Mouse (Mus musculus) midbrain, embryonic 16.5 days (tissue): ENCODE data around the gene 1700001O22Rik. TPM values are rescaled to one million over a fixed set of nuclear protein-coding genes. Genes with fewer than 3 reads are reported as not detected.
A peak's percentile ranks its signal among the peaks of the same experiment; 100 is the strongest.

ENCODE experiments used
- ATAC-seq: fragments of 200-750 bp; cut with Nextera tagmentation; 2 replicates; pipeline ENCODE4 v1.8.0; 2017; ENCODE audit warnings: moderate TSS enrichment
- H3K27ac ChIP-seq: fragments of 300-500 bp; sonication (generic); 2 replicates; pipeline ENCODE4 v1.5.1; 2014; ENCODE audit warnings: mild to moderate bottlenecking, low read length, mixed read lengths
- H3K27me3 ChIP-seq: fragments of 300-500 bp; sonication (generic); 2 replicates; pipeline ENCODE4 v1.6.1; 2014; ENCODE audit warnings: low read depth, low read length, mixed read lengths; ENCODE audit not compliant: control insufficient read depth, insufficient read depth
- H3K36me3 ChIP-seq: fragments of 300-500 bp; sonication (generic); 2 replicates; pipeline ENCODE4 v1.6.1; 2014; ENCODE audit warnings: mild to moderate bottlenecking, low read length, moderate library complexity, mixed read lengths; ENCODE audit not compliant: control insufficient read depth, insufficient read depth
- H3K4me1 ChIP-seq: fragments of 300-500 bp; sonication (generic); 2 replicates; pipeline ENCODE4 v1.6.1; 2014; ENCODE audit warnings: mild to moderate bottlenecking, low read length, mixed read lengths; ENCODE audit not compliant: control insufficient read depth, insufficient read depth
- H3K4me2 ChIP-seq: fragments of 300-500 bp; sonication (generic); 2 replicates; pipeline ENCODE4 v1.6.1; 2014; ENCODE audit warnings: mild to moderate bottlenecking, low read length, mixed read lengths
- H3K4me3 ChIP-seq: fragments of 300-500 bp; sonication (generic); 2 replicates; pipeline ENCODE4 v1.5.1; 2014; ENCODE audit warnings: low read depth, mild to moderate bottlenecking, low read length, moderate library complexity, mixed read lengths
- H3K9ac ChIP-seq: fragments of 300-500 bp; sonication (generic); 2 replicates; pipeline ENCODE4 v1.6.1; 2014; ENCODE audit warnings: low read depth, low read length, mixed read lengths
- H3K9me3 ChIP-seq: fragments of 300-500 bp; sonication (generic); replicated peaks from 2 replicates; pipeline ENCODE4 v1.6.1; 2014; ENCODE audit warnings: mild to moderate bottlenecking, low read length, mixed read lengths; ENCODE audit not compliant: control insufficient read depth, poor library complexity, severe bottlenecking
- WGBS: fragments of 180-500 bp; shearing (Covaris S2); extraction: QIAGEN DNeasy Blood & Tissue Kit; methylation state at CpG from one replicate; pipeline ENCODE4 v1.1.7; 2014; 5-methylcytosine and 5-hydroxymethylcytosine counted together
- polyA plus RNA-seq: library from polyadenylated mRNA; unstranded; fragments of >200 nt; fragmentation: Nextera tagmentation; extraction: Ambion mirVana; gene quantifications from 2 replicates; pipeline ENCODE4 v1.2.1, GENCODE M21; 2015

The 1700001O22Rik gene
- polyA plus RNA-seq, 1 experiment from 2014 or later, result 2.1 TPM

DNA sequence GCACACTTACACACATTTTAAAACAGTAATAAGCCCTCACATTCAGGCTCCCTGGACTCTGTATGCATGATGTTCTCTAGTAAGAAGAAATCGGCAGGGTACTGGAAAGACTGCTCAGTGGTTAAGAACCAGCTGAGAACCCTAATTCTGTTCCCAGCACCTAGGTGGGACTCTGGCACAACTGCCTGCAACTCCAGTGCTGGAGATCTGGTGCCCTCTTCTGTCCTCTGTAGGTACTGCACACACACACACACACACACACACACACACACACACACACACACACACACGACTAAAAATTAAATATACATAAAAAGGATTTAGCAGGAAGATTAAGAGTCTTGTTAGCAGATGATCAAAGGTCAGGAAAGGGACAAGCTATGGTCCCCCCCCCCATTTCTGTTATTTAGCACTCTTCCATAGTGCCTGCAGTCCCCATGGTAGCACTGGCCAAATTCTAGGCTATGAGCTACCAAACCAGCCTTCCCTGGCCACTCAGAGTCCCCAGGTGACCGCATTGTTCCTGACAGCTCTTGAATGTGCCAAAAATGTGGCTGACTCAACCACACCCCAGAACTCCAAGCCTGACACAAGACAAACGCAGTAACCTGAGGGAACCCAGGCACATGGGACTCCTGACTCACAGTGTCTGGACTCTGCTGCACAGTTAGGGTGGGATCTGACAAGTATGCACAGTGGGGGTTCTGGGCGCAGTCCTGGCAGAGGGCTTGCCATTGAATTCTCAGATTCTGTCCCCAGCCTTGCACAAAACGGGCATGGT lies 47.3 kb downstream of the 1700001O22Rik start:
- Histone ChIP-seq H3K9me3 (no peaks in the 10 kb centered on the region), H3K36me3 (no peaks in the 10 kb centered on the region)
- 95% methylated on average over 6 of the region's 6 CpGs for WGBS

DNA sequence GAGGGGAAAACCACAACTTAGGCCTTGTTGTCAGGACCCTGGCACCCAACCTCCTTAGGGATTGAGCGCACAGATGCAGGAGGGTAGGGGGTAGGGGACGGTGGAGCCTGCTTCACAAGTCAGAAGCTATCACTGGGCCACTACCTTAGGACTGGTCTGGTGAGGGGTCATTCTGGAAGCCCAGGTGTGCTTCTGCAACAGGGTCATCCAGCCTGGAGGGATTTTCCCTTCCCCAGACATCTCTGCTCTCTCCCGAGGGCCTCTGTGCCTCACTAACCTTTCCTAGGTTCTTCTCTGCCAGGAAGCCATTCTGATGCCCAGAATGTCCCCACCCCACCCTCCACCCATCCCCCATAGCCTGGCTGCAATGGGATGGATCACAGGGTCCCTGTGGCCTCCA lies 48.6 kb downstream of the 1700001O22Rik start:
- no peak overlapping the region for H3K4me2 ChIP-seq
- 94% methylated on average over 3 of the region's 3 CpGs for WGBS
- H3K4me3 ChIP-seq, result no peak overlapping the region
- H3K4me1 ChIP-seq, result peaks cover 6% of the 10 kb centered on the region
- ATAC-seq, result no peak
- no peak overlapping the region for H3K27ac ChIP-seq
- no peaks in the 10 kb centered on the region for H3K36me3 ChIP-seq
- H3K27me3 ChIP-seq, result no peaks in the 10 kb centered on the region
- H3K9me3 ChIP-seq, result no peaks in the 10 kb centered on the region
- no peak overlapping the region for H3K9ac ChIP-seq

More for the DNA sequence above, 47.3 kb downstream of the 1700001O22Rik start:
- no peak for ATAC-seq
- H3K4me1 ChIP-seq, result peaks cover 6% of the 10 kb centered on the region
- H3K4me3 ChIP-seq, result no peak overlapping the region
- no peaks in the 10 kb centered on the region for H3K27me3 ChIP-seq
- H3K27ac ChIP-seq, result no peak overlapping the region
- no peak overlapping the region for H3K4me2 ChIP-seq
- H3K9ac ChIP-seq, result no peak overlapping the region

- Histone ChIP-seq H3K27ac (no peak overlapping the region), H3K4me2 (no peak overlapping the region), H3K36me3 (no peaks in the 10 kb centered on the region), H3K27me3 (no peaks in the 10 kb centered on the region), H3K4me1 (peaks cover under 1% of the 10 kb centered on the region), H3K9ac (no peak overlapping the region; the same call in 1 of the 2 replicates), H3K9me3 (no peaks in the 10 kb centered on the region), H3K4me3 (no peak overlapping the region)
- ATAC-seq, result no peak
- WGBS, result 27% methylated on average over 18 of the region's 18 CpGs
Observed at GRCm38 (mm10) chr2:30753219-30753618, 50.2 kb downstream of the 1700001O22Rik start.

DNA sequence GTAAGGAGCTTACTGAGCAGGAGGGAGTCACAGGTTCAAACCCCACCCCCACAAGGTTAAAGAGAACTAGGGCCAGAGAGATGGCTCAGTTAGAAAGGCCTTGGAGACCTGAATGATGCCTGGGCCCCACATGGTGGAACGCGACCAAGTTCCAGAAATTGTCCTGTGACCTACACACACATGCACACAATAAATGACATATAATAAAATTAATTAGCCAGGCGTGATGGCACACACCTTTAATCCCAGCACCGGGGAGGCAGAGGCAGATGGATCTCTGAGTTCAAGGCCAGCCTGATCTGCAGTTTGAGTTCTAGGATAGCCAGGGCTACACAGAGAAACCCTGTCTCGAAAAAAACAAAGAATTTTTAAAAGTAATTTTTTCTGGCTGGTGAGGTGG lies 51.0 kb downstream of the 1700001O22Rik start:
- ATAC-seq, result no peak
- Histone ChIP-seq H3K36me3 (no peaks in the 10 kb centered on the region), H3K9ac (no peak overlapping the region), H3K4me3 (no peak overlapping the region), H3K4me2 (no peak overlapping the region), H3K27ac (no peak overlapping the region), H3K4me1 (no peaks in the 10 kb centered on the region; the same call in 1 of the 2 replicates), H3K27me3 (no peaks in the 10 kb centered on the region), H3K9me3 (no peaks in the 10 kb centered on the region)
- 97% methylated on average over 5 of the region's 5 CpGs for WGBS

GRCm38 (mm10) chr2:30750025-30750424 lies 53.4 kb downstream of the 1700001O22Rik start:
- H3K27ac ChIP-seq, result peak overlapping the region; percentile 34; the same call in 1 of the 2 replicates
- no peak overlapping the region for H3K9ac ChIP-seq
- no peaks in the 10 kb centered on the region for H3K27me3 ChIP-seq
- H3K4me1 ChIP-seq, result no peaks in the 10 kb centered on the region; the same call in 1 of the 2 replicates
- WGBS, result 41% methylated on average over 5 of the region's 5 CpGs
- no peak for ATAC-seq
- H3K9me3 ChIP-seq, result no peaks in the 10 kb centered on the region
- H3K4me2 ChIP-seq, result no peak overlapping the region
- H3K4me3 ChIP-seq, result no peak overlapping the region
- no peaks in the 10 kb centered on the region for H3K36me3 ChIP-seq

GRCm38 (mm10) chr2:30747602-30748162 lies 55.8 kb downstream of the 1700001O22Rik start:
- ATAC-seq, result no peak
- peaks cover 13% of the 10 kb centered on the region for H3K4me1 ChIP-seq
- WGBS, result 83% methylated on average over 4 of the region's 4 CpGs

More at GRCm38 (mm10) chr2:30747602-30748162, 55.8 kb downstream of the 1700001O22Rik start:
- no peaks in the 10 kb centered on the region for H3K27me3 ChIP-seq
- no peaks in the 10 kb centered on the region for H3K9me3 ChIP-seq
- H3K9ac ChIP-seq, result no peak overlapping the region
- no peak overlapping the region for H3K4me2 ChIP-seq
- H3K36me3 ChIP-seq, result no peaks in the 10 kb centered on the region
- no peak overlapping the region for H3K27ac ChIP-seq
- no peak overlapping the region for H3K4me3 ChIP-seq

Other genes with a start within 250 kb of the 1700001O22Rik start
- 0.62 TPM in 2 replicates for gene Cstad, start 208.6 kb downstream of the 1700001O22Rik start, polyA plus RNA-seq
- 105 and 109 TPM in 2 replicates for gene Ntmt1, start 4.2 kb upstream of the 1700001O22Rik start, polyA plus RNA-seq
- gene Asb6, start 26.7 kb upstream of the 1700001O22Rik start, polyA plus RNA-seq, result 41.7 and 48.0 TPM in 2 replicates
- 1.8 and 2.4 TPM in 2 replicates for gene Prrx2, start 31.3 kb upstream of the 1700001O22Rik start, polyA plus RNA-seq
- gene Ptges, start 126.2 kb upstream of the 1700001O22Rik start, polyA plus RNA-seq, result 5.1 and 5.2 TPM in 2 replicates
- gene Tor1b, start 149.3 kb upstream of the 1700001O22Rik start, polyA plus RNA-seq, result 18.2 and 18.3 TPM in 2 replicates
- gene Tor1a, start 164.3 kb upstream of the 1700001O22Rik start, polyA plus RNA-seq, result 97.5 and 106 TPM in 2 replicates
- 93.8 and 95.3 TPM in 2 replicates for gene BC005624, start 178.5 kb upstream of the 1700001O22Rik start, polyA plus RNA-seq
- 49.2 and 49.8 TPM in 2 replicates for gene Usp20, start 178.6 kb upstream of the 1700001O22Rik start, polyA plus RNA-seq